Mouse (Mus musculus) neural tube, postnatal 0 days (tissue): ENCODE results near the gene Nfx1. TPM values are rescaled to one million over a fixed set of nuclear protein-coding genes. Genes with fewer than 3 reads are reported as not detected.

Experiments
- microRNA-seq: library from miRNA; unstranded; fragments of <30 nt; microRNA quantifications from one replicate; pipeline ENCODE4, GENCODE M21; 2016
- polyA plus RNA-seq: library from polyadenylated mRNA; unstranded; fragments of >200 nt; fragmentation: Nextera tagmentation; extraction: Ambion mirVana; gene quantifications from 2 replicates; pipeline ENCODE4 v1.2.1, GENCODE M21; 2015

Nfx1 gene
- polyA plus RNA-seq: 58.4 and 60.5 TPM in 2 replicates

GRCm38 (mm10) chr4:40970842-40971701 lies at the start of gene Nfx1:
Gene Nfx1 (plus strand): TSS chr4:40970906.

GRCm38 (mm10) chr4:40948160-40948708 lies 22.5 kb upstream of the Nfx1 start, which contains the start of the genes Bag1 and Chmp5:
Gene Bag1 (minus strand): TSS chr4:40948294.
Gene Chmp5 (plus strand): TSS chr4:40948407.

GRCm38 (mm10) chr4:41047524-41048271 lies 77.0 kb downstream of the Nfx1 start, which contains the start of gene Aqp7:
Gene Aqp7 (minus strand): TSS chr4:41048139.

Small RNA genes lying within 50 kb of the gene (microRNA-seq; reads per million reads assigned to microRNA genes)
- 2.9 reads per million, percentile 1 among the genes with 10 or more reads in this experiment for gene Mir3094

Other genes starting within 250 kb of the Nfx1 start
- gene Dnaja1, start 248.8 kb upstream of the Nfx1 start, polyA plus RNA-seq: 563 and 606 TPM in 2 replicates
- 88.7 and 90.5 TPM in 2 replicates for gene Smu1, start 213.0 kb upstream of the Nfx1 start, polyA plus RNA-seq
- gene B4galt1, start 116.9 kb upstream of the Nfx1 start, polyA plus RNA-seq: 6.8 and 7.7 TPM in 2 replicates
- not detected in 2 replicates for gene Spink4, start 50.9 kb upstream of the Nfx1 start, polyA plus RNA-seq
- 203 and 219 TPM in 2 replicates for gene Bag1, start 22.6 kb upstream of the Nfx1 start, polyA plus RNA-seq
- 129 and 135 TPM in 2 replicates for gene Chmp5, start 22.5 kb upstream of the Nfx1 start, polyA plus RNA-seq
- gene Aqp7, start 77.2 kb downstream of the Nfx1 start, polyA plus RNA-seq: not detected in 2 replicates
- gene Aqp3, start 127.3 kb downstream of the Nfx1 start, polyA plus RNA-seq: 0.15 TPM in 1 of 2 replicates, not detected in the other
- gene Nol6, start 153.5 kb downstream of the Nfx1 start, polyA plus RNA-seq: 27.7 and 33.3 TPM in 2 replicates
- gene Ube2r2, start 164.8 kb downstream of the Nfx1 start, polyA plus RNA-seq: 51.4 and 54.4 TPM in 2 replicates